Mouse (Mus musculus): ENCODE measurements around the gene Tex14.
A peak's percentile ranks its signal among the peaks of the same experiment; 100 is the strongest.
"Not testable (repeated sequence)": the region's sequence is repeated elsewhere in the genome, so short reads cannot be mapped to it uniquely, and the experiment has no call there.

Gene Tex14

GRCm38 (mm10) chr11:87448476-87449199 lies 43.8 kb downstream of the Tex14 start:
- DNase-seq: peak; percentile 40 to 62

- DNase-seq: no peak
Measured at GRCm38 (mm10) chr11:87449200-87449547, 44.3 kb downstream of the Tex14 start.

GRCm38 (mm10) chr11:87449847-87450246 lies 45.0 kb downstream of the Tex14 start:
- DNase-seq: not testable (repeated sequence)

- not testable (repeated sequence) for DNase-seq
Measured at GRCm38 (mm10) chr11:87452779-87453178, 47.9 kb downstream of the Tex14 start.

GRCm38 (mm10) chr11:87453216-87454034 lies 48.6 kb downstream of the Tex14 start:
- DNase-seq: peak; percentile 66 to 74

- no peak for DNase-seq
Measured at GRCm38 (mm10) chr11:87454035-87454690, 49.3 kb downstream of the Tex14 start.

- DNase-seq: no peak
Measured at GRCm38 (mm10) chr11:87455573-87455972, 50.7 kb downstream of the Tex14 start.

- DNase-seq: no peak
Measured at GRCm38 (mm10) chr11:87455984-87456383, 51.1 kb downstream of the Tex14 start.

GRCm38 (mm10) chr11:87460566-87460965 lies 55.7 kb downstream of the Tex14 start:
- DNase-seq: no peak

GRCm38 (mm10) chr11:87461780-87462460 lies 57.1 kb downstream of the Tex14 start:
- peak; percentile 87 to 89 for DNase-seq

- peak; percentile 49 to 68 for DNase-seq
Measured at GRCm38 (mm10) chr11:87462461-87463242, 57.8 kb downstream of the Tex14 start.

GRCm38 (mm10) chr11:87463243-87463540 lies 58.3 kb downstream of the Tex14 start:
- no peak for DNase-seq

- DNase-seq: not testable (repeated sequence)
Measured at GRCm38 (mm10) chr11:87463792-87464430, 59.0 kb downstream of the Tex14 start.

- DNase-seq: no peak
Measured at GRCm38 (mm10) chr11:87465990-87466593, 61.2 kb downstream of the Tex14 start.

GRCm38 (mm10) chr11:87467491-87468277 lies 62.8 kb downstream of the Tex14 start:
- DNase-seq: no peak

- no peak for DNase-seq
Measured at GRCm38 (mm10) chr11:87468278-87468655, 63.4 kb downstream of the Tex14 start.

GRCm38 (mm10) chr11:87468706-87469315 lies 63.9 kb downstream of the Tex14 start:
- no peak for DNase-seq

GRCm38 (mm10) chr11:87470807-87471698 lies 66.2 kb downstream of the Tex14 start:
- DNase-seq: peak; percentile 72

GRCm38 (mm10) chr11:87471699-87471997 lies 66.8 kb downstream of the Tex14 start:
- DNase-seq: not testable (repeated sequence)

All from kidney, adult 8-10 months (tissue).